Mouse (Mus musculus): Measurements from ENCODE around the gene Gm8994.
"Not testable (repeated sequence)": the region's sequence is repeated elsewhere in the genome, so short reads cannot be mapped to it uniquely, and the experiment has no call there.

DNA sequence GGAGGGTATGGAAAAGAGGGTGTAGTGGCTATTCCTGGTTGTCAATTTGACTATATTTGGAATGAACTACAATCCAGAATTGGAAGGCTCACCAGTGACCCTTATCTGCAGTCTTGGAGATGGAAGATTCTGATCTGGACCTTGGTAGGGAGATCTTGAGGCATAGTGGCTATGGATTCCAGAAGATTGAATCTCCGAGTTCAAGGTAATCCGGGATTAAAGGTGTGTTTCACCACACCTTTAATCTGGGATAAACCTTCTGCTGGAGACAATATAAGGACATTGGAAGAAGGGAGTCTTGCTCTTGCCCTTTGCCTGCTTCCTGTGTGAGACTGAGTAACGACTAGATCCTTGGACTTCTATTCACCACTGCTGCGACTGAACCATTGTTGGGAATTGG lies at the start of gene Gm8994:
- TF ChIP-seq CTCF (IDR thresholded peaks at IDR 0.05; ENCODE audit: borderline replicate concordance, insufficient read depth, low read depth, low read length); POLR2A (IDR thresholded peaks at IDR 0.05; ENCODE audit: borderline replicate concordance, insufficient read depth, low read length): not testable (repeated sequence)

Data from cerebellum, adult 2 months (tissue).